Mouse (Mus musculus): ENCODE results near the gene Lhx9.

GRCm38 (mm10) chr1:138826841-138827240 is 21.5 kb downstream of the Lhx9 start:
- TF ChIP-seq CTCF (IDR thresholded peaks at IDR 0.05; ENCODE audit: borderline replicate concordance, extremely low read depth, insufficient read depth, insufficient read length) = no peak
- no peak for TF ChIP-seq POLR2A (IDR thresholded peaks at IDR 0.05; ENCODE audit: borderline replicate concordance, extremely low read depth, insufficient read depth, insufficient read length, poor library complexity, severe bottlenecking)

Data from brain, embryonic 14.5 days (tissue).